Mouse (Mus musculus) midbrain, postnatal 0 days (tissue): Measurements from ENCODE around the gene Pla2g5. TPM values are rescaled to one million over a fixed set of nuclear protein-coding genes. Genes with fewer than 3 reads are reported as not detected.

Experiments used
- ATAC-seq: fragments of 200-750 bp; cut with Nextera tagmentation; 2 replicates; pipeline ENCODE4 v1.8.0; 2017; ENCODE audit warnings: moderate number of reproducible peaks, mild to moderate bottlenecking, moderate TSS enrichment, moderate library complexity; ENCODE audit not compliant: low FRiP score
- DNase-seq: peaks from one replicate; pipeline ENCODE4 v3.0.0-alpha.2; 2015; ENCODE audit warnings: low spot score
- H3K27ac ChIP-seq: fragments of 300-500 bp; sonication (generic); 2 replicates; pipeline ENCODE4 v1.5.1; 2014; ENCODE audit warnings: low read depth, mild to moderate bottlenecking, low read length, mixed read lengths
- H3K27me3 ChIP-seq: fragments of 300-500 bp; sonication (generic); 2 replicates; pipeline ENCODE4 v1.6.1; 2014; ENCODE audit warnings: low read length, control low read depth, mixed read lengths; ENCODE audit not compliant: insufficient read depth
- H3K36me3 ChIP-seq: fragments of 300-500 bp; sonication (generic); 2 replicates; pipeline ENCODE4 v1.6.1; 2014; ENCODE audit warnings: low read length, control low read depth, mixed read lengths; ENCODE audit not compliant: insufficient read depth
- H3K4me1 ChIP-seq: fragments of 300-500 bp; sonication (generic); 2 replicates; pipeline ENCODE4 v1.6.1; 2014; ENCODE audit warnings: mild to moderate bottlenecking, control low read depth, antibody characterized with exemption, low read length, mixed read lengths; ENCODE audit not compliant: insufficient read depth
- H3K4me2 ChIP-seq: fragments of 300-500 bp; sonication (generic); 2 replicates; pipeline ENCODE4 v1.6.1; 2014; ENCODE audit warnings: low read depth, mild to moderate bottlenecking, low read length, mixed read lengths; ENCODE audit not compliant: poor library complexity, severe bottlenecking
- H3K4me3 ChIP-seq: fragments of 300-500 bp; sonication (generic); 2 replicates; pipeline ENCODE4 v1.5.1; 2014; ENCODE audit warnings: low read depth, mild to moderate bottlenecking, low read length, moderate library complexity
- H3K9ac ChIP-seq: fragments of 300-500 bp; sonication (generic); replicated peaks from 2 replicates; pipeline ENCODE4 v1.6.1; 2014; ENCODE audit warnings: mild to moderate bottlenecking, low read length, moderate library complexity, mixed read lengths; ENCODE audit not compliant: poor library complexity, severe bottlenecking
- H3K9me3 ChIP-seq: fragments of 300-500 bp; sonication (generic); 2 replicates; pipeline ENCODE4 v1.6.1; 2016; ENCODE audit warnings: low read length, control low read depth
- CTCF ChIP-seq: IDR thresholded peaks from 2 replicates; pipeline ENCODE4 v1.5.1; 2016; ENCODE audit warnings: antibody characterized with exemption, mild to moderate bottlenecking
- WGBS: fragments of 180-500 bp; shearing (Covaris S2); extraction: QIAGEN DNeasy Blood & Tissue Kit; methylation state at CpG from one replicate; pipeline ENCODE4 v1.1.7; 2014; 5-methylcytosine and 5-hydroxymethylcytosine counted together
- polyA plus RNA-seq: library from polyadenylated mRNA; unstranded; fragments of >200 nt; fragmentation: Nextera tagmentation; extraction: Ambion mirVana; gene quantifications from 2 replicates; pipeline ENCODE4 v1.2.1, GENCODE M21; 2015
- total RNA-seq: library from RNA; depleted of rRNA; stranded (reverse); fragments of >200 nt; gene quantifications from 2 replicates; pipeline ENCODE4 v1.2.3, GENCODE M21; 2014; rRNA removed

The Pla2g5 gene
- total and polyA plus RNA-seq, 2 experiments from 2014 or later = 0.64 to 2.5 TPM

- Histone ChIP-seq H3K9ac (no peak within 1 kb of the TSS), H3K4me2 (no peak within 1 kb of the TSS)
Observed at GRCm38 (mm10) chr4:138757416-138757815, 105.9 kb downstream of the Pla2g5 start, which contains the start of gene Pla2g2f. Pla2g2f (minus strand) TSS chr4:138757626.

GRCm38 (mm10) chr4:138755983-138756382 is 107.3 kb downstream of the Pla2g5 start:
- WGBS = 70% methylated on average over 11 of the region's 11 CpGs
- Histone ChIP-seq H3K36me3 (no peaks in the 10 kb centered on the region), H3K4me2 (no peak overlapping the region), H3K27ac (no peak overlapping the region), H3K27me3 (no peaks in the 10 kb centered on the region), H3K4me3 (no peak overlapping the region), H3K9me3 (no peaks in the 10 kb centered on the region), H3K4me1 (no peaks in the 10 kb centered on the region), H3K9ac (no peak overlapping the region)
- no peak for TF ChIP-seq CTCF
- ATAC-seq (no peak), DNase-seq (no peak)

More at GRCm38 (mm10) chr4:138757416-138757815, 105.9 kb downstream of the Pla2g5 start, which contains the start of gene Pla2g2f:
- Histone ChIP-seq H3K27me3 (no peaks in the 10 kb centered on the region), H3K9me3 (no peaks in the 10 kb centered on the region), H3K27ac (no peak within 1 kb of the TSS; the same call in 1 of the 2 replicates), H3K4me3 (no peak within 1 kb of the TSS), H3K36me3 (no peaks in the 10 kb centered on the region), H3K4me1 (no peaks in the 10 kb centered on the region)
- DNase-seq (no peak), ATAC-seq (no peak)
- no peak for TF ChIP-seq CTCF
- WGBS = 63% methylated on average over 8 of the region's 8 CpGs

GRCm38 (mm10) chr4:138755439-138755838 is 107.8 kb downstream of the Pla2g5 start:
- no peak overlapping the region for H3K4me3 ChIP-seq
- DNase-seq (no peak), ATAC-seq (no peak)
- no peak overlapping the region for H3K27ac ChIP-seq
- no peaks in the 10 kb centered on the region for H3K4me1 ChIP-seq
- H3K27me3 ChIP-seq = no peaks in the 10 kb centered on the region
- H3K4me2 ChIP-seq = no peak overlapping the region
- H3K36me3 ChIP-seq = no peaks in the 10 kb centered on the region
- H3K9ac ChIP-seq = no peak overlapping the region
- 42% methylated on average over 4 of the region's 4 CpGs for WGBS
- no peaks in the 10 kb centered on the region for H3K9me3 ChIP-seq
- no peak for TF ChIP-seq CTCF

GRCm38 (mm10) chr4:138754432-138754831 is 108.8 kb downstream of the Pla2g5 start:
- Histone ChIP-seq H3K27ac (no peak overlapping the region), H3K27me3 (no peaks in the 10 kb centered on the region), H3K9ac (no peak overlapping the region), H3K4me2 (no peak overlapping the region), H3K9me3 (no peaks in the 10 kb centered on the region), H3K4me1 (no peaks in the 10 kb centered on the region), H3K4me3 (no peak overlapping the region), H3K36me3 (no peaks in the 10 kb centered on the region)
- no peak for ATAC-seq
- DNase-seq = no peak
- TF ChIP-seq CTCF = no peak
- whole genome bisulfite sequencing = 90% methylated on average over 9 of the region's 9 CpGs

GRCm38 (mm10) chr4:138753608-138754007 is 109.7 kb downstream of the Pla2g5 start:
- no peak overlapping the region for H3K27ac ChIP-seq
- no peak overlapping the region for H3K4me3 ChIP-seq
- H3K9me3 ChIP-seq = no peaks in the 10 kb centered on the region
- no peaks in the 10 kb centered on the region for H3K36me3 ChIP-seq
- ATAC-seq = no peak
- no peak overlapping the region for H3K9ac ChIP-seq
- TF ChIP-seq CTCF = no peak
- no peak overlapping the region for H3K4me2 ChIP-seq
- H3K4me1 ChIP-seq = no peaks in the 10 kb centered on the region
- H3K27me3 ChIP-seq = no peaks in the 10 kb centered on the region
- DNase-seq = no peak
- 91% methylated on average over 3 of the region's 3 CpGs for WGBS

- no peak for DNase-seq
- TF ChIP-seq CTCF = no peak
- Histone ChIP-seq H3K27ac (no peak overlapping the region), H3K9ac (no peak overlapping the region), H3K36me3 (no peaks in the 10 kb centered on the region), H3K4me3 (no peak overlapping the region), H3K27me3 (no peaks in the 10 kb centered on the region), H3K4me1 (no peaks in the 10 kb centered on the region), H3K4me2 (no peak overlapping the region), H3K9me3 (no peaks in the 10 kb centered on the region)
- no peak for ATAC-seq
- 93% methylated on average over 6 of the region's 6 CpGs for WGBS
Observed at GRCm38 (mm10) chr4:138752603-138753002, 110.7 kb downstream of the Pla2g5 start.

Other genes with a start within 250 kb of the Pla2g5 start
- 8.8 and 16.9 TPM in 2 replicates for gene Vwa5b1, start 227.6 kb downstream of the Pla2g5 start, total RNA-seq
- gene Vwa5b1, start 227.6 kb downstream of the Pla2g5 start, polyA plus RNA-seq = 2.1 and 3.1 TPM in 2 replicates
- gene Pla2g2c, start 138.7 kb downstream of the Pla2g5 start, total RNA-seq = 0.44 TPM in 1 of 2 replicates, not detected in the other
- gene Pla2g2c, start 138.7 kb downstream of the Pla2g5 start, polyA plus RNA-seq = 0.54 and 0.57 TPM in 2 replicates
- 5.4 and 9.6 TPM in 2 replicates for gene Ubxn10, start 126.3 kb downstream of the Pla2g5 start, total RNA-seq
- 3.5 and 4.3 TPM in 2 replicates for gene Ubxn10, start 126.3 kb downstream of the Pla2g5 start, polyA plus RNA-seq
- gene Pla2g2f, start 105.9 kb downstream of the Pla2g5 start, total RNA-seq = 0.33 and 1.9 TPM in 2 replicates
- 0.06 TPM in 1 of 2 replicates, not detected in the other for gene Pla2g2f, start 105.9 kb downstream of the Pla2g5 start, polyA plus RNA-seq
- gene Pla2g2d, start 87.7 kb downstream of the Pla2g5 start, total RNA-seq = 0.47 TPM in 1 of 2 replicates, not detected in the other
- gene Pla2g2d, start 87.7 kb downstream of the Pla2g5 start, polyA plus RNA-seq = 0.38 and 0.52 TPM in 2 replicates
- gene Gm13030, start 10.5 kb upstream of the Pla2g5 start, total RNA-seq = not detected in 2 replicates
- gene Gm13030, start 10.5 kb upstream of the Pla2g5 start, polyA plus RNA-seq = not detected in 2 replicates
- gene Pla2g2e, start 14.5 kb upstream of the Pla2g5 start, total RNA-seq = not detected in 2 replicates
- not detected in 2 replicates for gene Pla2g2e, start 14.5 kb upstream of the Pla2g5 start, polyA plus RNA-seq
- 8.5 and 9.0 TPM in 2 replicates for gene Otud3, start 50.5 kb upstream of the Pla2g5 start, total RNA-seq
- gene Otud3, start 50.5 kb upstream of the Pla2g5 start, polyA plus RNA-seq = 3.1 and 3.8 TPM in 2 replicates
- gene Rnf186, start 103.6 kb upstream of the Pla2g5 start, total RNA-seq = not detected in 2 replicates
- not detected in 2 replicates for gene Rnf186, start 103.6 kb upstream of the Pla2g5 start, polyA plus RNA-seq
- 1.9 and 2.9 TPM in 2 replicates for gene Tmco4, start 109.4 kb upstream of the Pla2g5 start, total RNA-seq
- gene Tmco4, start 109.4 kb upstream of the Pla2g5 start, polyA plus RNA-seq = 1.1 and 1.3 TPM in 2 replicates
- 4.2 and 5.9 TPM in 2 replicates for gene Htr6, start 212.1 kb upstream of the Pla2g5 start, total RNA-seq
- 1.0 and 1.1 TPM in 2 replicates for gene Htr6, start 212.1 kb upstream of the Pla2g5 start, polyA plus RNA-seq
- 60.7 and 62.2 TPM in 2 replicates for gene Nbl1, start 229.5 kb upstream of the Pla2g5 start, total RNA-seq
- 53.4 and 55.7 TPM in 2 replicates for gene Nbl1, start 229.5 kb upstream of the Pla2g5 start, polyA plus RNA-seq